Mouse (Mus musculus): ENCODE data around the gene Xxylt1. TPM values are rescaled to one million over a fixed set of nuclear protein-coding genes. Genes with fewer than 3 reads are reported as not detected.

Gene Xxylt1
- total and polyA plus RNA-seq, 2 experiments from 2014 or later: 21.0 to 32.8 TPM

GRCm38 (mm10) chr16:30968402-30969151 lies 112.7 kb downstream of the Xxylt1 start:
- no peak for ATAC-seq
- no peaks in the 10 kb centered on the region for H3K27me3 ChIP-seq (ENCODE audit: insufficient read depth, low read length)
- no peaks in the 10 kb centered on the region for H3K36me3 ChIP-seq (ENCODE audit: insufficient read depth, low read length)
- 86% methylated on average over 7 of the region's 7 CpGs for WGBS
- H3K27ac ChIP-seq: no peak overlapping the region
- no peaks in the 10 kb centered on the region for H3K9me3 ChIP-seq (ENCODE audit: low read length)
- H3K4me3 ChIP-seq (ENCODE audit: low read length): no peak overlapping the region
- H3K4me2 ChIP-seq (ENCODE audit: low read depth, low read length): no peak overlapping the region
- no peak overlapping the region for H3K9ac ChIP-seq (replicated peaks; ENCODE audit: low read length)
- 0 out of 2 replicates have a peak, but pooled peaks cover 2% of the 10 kb centered on the region for H3K4me1 ChIP-seq (ENCODE audit: insufficient read depth, low read length)
- peak; percentile 18; the same call in 1 of the 2 replicates for TF ChIP-seq CTCF (IDR thresholded peaks at IDR 0.05; ENCODE audit: low read depth)
- DNase-seq (ENCODE audit: low spot score): no peak

GRCm38 (mm10) chr16:30966684-30967083 lies 114.5 kb downstream of the Xxylt1 start:
- no peak overlapping the region for H3K4me2 ChIP-seq (ENCODE audit: low read depth, low read length)
- DNase-seq (ENCODE audit: low spot score) (peak; percentile 63), ATAC-seq (peak; percentile 50)
- no peaks in the 10 kb centered on the region for H3K27me3 ChIP-seq (ENCODE audit: insufficient read depth, low read length)
- 51% methylated on average over 5 of the region's 5 CpGs for whole genome bisulfite sequencing
- no peaks in the 10 kb centered on the region for H3K9me3 ChIP-seq (ENCODE audit: low read length)
- H3K27ac ChIP-seq: no peak overlapping the region
- peaks cover 2% of the 10 kb centered on the region; the same call in 1 of the 2 replicates for H3K4me1 ChIP-seq (ENCODE audit: insufficient read depth, low read length)
- no peak overlapping the region for H3K9ac ChIP-seq (replicated peaks; ENCODE audit: low read length)
- no peak overlapping the region for H3K4me3 ChIP-seq (ENCODE audit: low read length)
- no peaks in the 10 kb centered on the region for H3K36me3 ChIP-seq (ENCODE audit: insufficient read depth, low read length)
- no peak for TF ChIP-seq CTCF (IDR thresholded peaks at IDR 0.05; ENCODE audit: low read depth)

- 74% methylated on average over 7 of the region's 7 CpGs for WGBS
- peaks cover 2% of the 10 kb centered on the region; the same call in 1 of the 2 replicates for H3K4me1 ChIP-seq (ENCODE audit: insufficient read depth, low read length)
- ATAC-seq: no peak
Observed at GRCm38 (mm10) chr16:30964891-30965290, 116.3 kb downstream of the Xxylt1 start.

GRCm38 (mm10) chr16:30964411-30964810 lies 116.8 kb downstream of the Xxylt1 start:
- H3K36me3 ChIP-seq (ENCODE audit: insufficient read depth, low read length): no peaks in the 10 kb centered on the region
- no peak overlapping the region for H3K4me2 ChIP-seq (ENCODE audit: low read depth, low read length)
- no peak for DNase-seq (ENCODE audit: low spot score)
- no peak overlapping the region for H3K27ac ChIP-seq
- WGBS: 80% methylated on average over 6 of the region's 6 CpGs
- no peak for ATAC-seq
- H3K27me3 ChIP-seq (ENCODE audit: insufficient read depth, low read length): no peaks in the 10 kb centered on the region
- peaks cover 2% of the 10 kb centered on the region; the same call in 1 of the 2 replicates for H3K4me1 ChIP-seq (ENCODE audit: insufficient read depth, low read length)
- H3K4me3 ChIP-seq (ENCODE audit: low read length): no peak overlapping the region
- no peak for TF ChIP-seq CTCF (IDR thresholded peaks at IDR 0.05; ENCODE audit: low read depth)
- no peaks in the 10 kb centered on the region for H3K9me3 ChIP-seq (ENCODE audit: low read length)
- H3K9ac ChIP-seq (replicated peaks; ENCODE audit: low read length): no peak overlapping the region

More at GRCm38 (mm10) chr16:30964891-30965290, 116.3 kb downstream of the Xxylt1 start:
- no peak for DNase-seq (ENCODE audit: low spot score)
- no peaks in the 10 kb centered on the region for H3K9me3 ChIP-seq (ENCODE audit: low read length)
- no peak overlapping the region for H3K27ac ChIP-seq
- H3K36me3 ChIP-seq (ENCODE audit: insufficient read depth, low read length): no peaks in the 10 kb centered on the region
- TF ChIP-seq CTCF (IDR thresholded peaks at IDR 0.05; ENCODE audit: low read depth): no peak
- H3K27me3 ChIP-seq (ENCODE audit: insufficient read depth, low read length): no peaks in the 10 kb centered on the region
- no peak overlapping the region for H3K9ac ChIP-seq (replicated peaks; ENCODE audit: low read length)
- H3K4me2 ChIP-seq (ENCODE audit: low read depth, low read length): no peak overlapping the region
- H3K4me3 ChIP-seq (ENCODE audit: low read length): no peak overlapping the region

- ATAC-seq (no peak), DNase-seq (ENCODE audit: low spot score) (no peak)
- no peak for TF ChIP-seq CTCF (IDR thresholded peaks at IDR 0.05; ENCODE audit: low read depth)
- Histone ChIP-seq H3K4me1 (ENCODE audit: insufficient read depth, low read length) (no peaks in the 10 kb centered on the region; the same call in 1 of the 2 replicates), H3K27me3 (ENCODE audit: insufficient read depth, low read length) (no peaks in the 10 kb centered on the region), H3K9ac (replicated peaks; ENCODE audit: low read length) (no peak overlapping the region), H3K4me2 (ENCODE audit: low read depth, low read length) (no peak overlapping the region), H3K27ac (no peak overlapping the region), H3K9me3 (ENCODE audit: low read length) (no peaks in the 10 kb centered on the region), H3K36me3 (ENCODE audit: insufficient read depth, low read length) (no peaks in the 10 kb centered on the region), H3K4me3 (ENCODE audit: low read length) (no peak overlapping the region)
- 75% methylated on average over 8 of the region's 8 CpGs for WGBS
Observed at GRCm38 (mm10) chr16:30962515-30962914, 118.7 kb downstream of the Xxylt1 start.

- Histone ChIP-seq H3K4me2 (ENCODE audit: low read depth, low read length) (no peak overlapping the region), H3K9ac (replicated peaks; ENCODE audit: low read length) (no peak overlapping the region), H3K27ac (no peak overlapping the region), H3K36me3 (ENCODE audit: insufficient read depth, low read length) (no peaks in the 10 kb centered on the region), H3K4me1 (ENCODE audit: insufficient read depth, low read length) (no peaks in the 10 kb centered on the region; the same call in 1 of the 2 replicates), H3K9me3 (ENCODE audit: low read length) (no peaks in the 10 kb centered on the region), H3K27me3 (ENCODE audit: insufficient read depth, low read length) (no peaks in the 10 kb centered on the region), H3K4me3 (ENCODE audit: low read length) (no peak overlapping the region)
- no peak for ATAC-seq
- WGBS: 80% methylated on average over 8 of the region's 8 CpGs
- DNase-seq (ENCODE audit: low spot score): no peak
- TF ChIP-seq CTCF (IDR thresholded peaks at IDR 0.05; ENCODE audit: low read depth): no peak
Observed at GRCm38 (mm10) chr16:30961176-30961575, 120.1 kb downstream of the Xxylt1 start.

- no peaks in the 10 kb centered on the region for H3K36me3 ChIP-seq (ENCODE audit: insufficient read depth, low read length)
- TF ChIP-seq CTCF (IDR thresholded peaks at IDR 0.05; ENCODE audit: low read depth): no peak
- DNase-seq (ENCODE audit: low spot score) (no peak), ATAC-seq (no peak)
- no peak overlapping the region for H3K27ac ChIP-seq
- H3K27me3 ChIP-seq (ENCODE audit: insufficient read depth, low read length): no peaks in the 10 kb centered on the region
- no peaks in the 10 kb centered on the region for H3K9me3 ChIP-seq (ENCODE audit: low read length)
- H3K4me2 ChIP-seq (ENCODE audit: low read depth, low read length): no peak overlapping the region
- H3K4me1 ChIP-seq (ENCODE audit: insufficient read depth, low read length): no peaks in the 10 kb centered on the region; the same call in 1 of the 2 replicates
- no peak overlapping the region for H3K9ac ChIP-seq (replicated peaks; ENCODE audit: low read length)
- no peak overlapping the region for H3K4me3 ChIP-seq (ENCODE audit: low read length)
- WGBS: 74% methylated on average over 4 of the region's 4 CpGs
Observed at GRCm38 (mm10) chr16:30960266-30960665, 121.0 kb downstream of the Xxylt1 start.
